Mouse (Mus musculus): ENCODE measurements around the gene Gm28053.

The Gm28053 gene

GRCm38 (mm10) chr6:48692962-48693361, 25.4 kb upstream of the Gm28053 start:
- DNase-seq (ENCODE audit: low spot score), result no peak

DNA sequence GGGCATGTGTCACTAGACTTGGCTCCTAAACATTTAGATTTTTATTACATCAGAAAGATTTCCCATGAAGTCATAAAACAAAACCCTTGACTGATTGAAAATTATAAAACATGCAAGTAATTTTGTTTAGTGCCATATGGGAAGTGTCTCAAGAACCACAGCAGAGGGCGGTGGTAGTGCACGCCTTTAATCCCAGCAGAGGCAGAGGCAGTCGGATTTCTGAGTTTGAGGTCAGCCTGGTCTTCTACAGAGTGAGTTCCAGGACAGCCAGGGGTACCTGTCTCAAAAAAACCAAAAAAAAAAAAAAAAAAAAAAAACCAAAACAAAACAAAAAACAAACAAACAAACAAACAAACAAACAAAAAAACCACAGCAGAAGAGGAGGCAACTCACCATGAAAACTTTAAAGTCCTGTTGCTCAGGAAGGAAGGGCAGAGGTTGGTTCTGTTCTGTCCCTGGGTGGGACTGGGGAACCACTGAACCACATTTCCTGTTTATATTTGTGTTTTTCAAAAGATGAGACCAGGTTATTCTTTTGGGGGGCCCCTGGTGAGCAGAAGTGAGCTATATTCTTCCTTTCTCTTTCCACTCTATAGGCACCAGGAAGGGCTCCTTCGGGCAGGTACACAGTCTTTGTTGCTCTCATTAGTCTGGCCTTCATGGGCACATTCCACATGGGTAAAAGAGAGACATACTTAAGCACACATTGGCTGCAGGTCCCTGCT, 21.4 kb upstream of the Gm28053 start:
- no peak for DNase-seq (ENCODE audit: low spot score)

- no peak for DNase-seq (ENCODE audit: low spot score)
Observed at GRCm38 (mm10) chr6:48697555-48697930, 20.9 kb upstream of the Gm28053 start.

DNA sequence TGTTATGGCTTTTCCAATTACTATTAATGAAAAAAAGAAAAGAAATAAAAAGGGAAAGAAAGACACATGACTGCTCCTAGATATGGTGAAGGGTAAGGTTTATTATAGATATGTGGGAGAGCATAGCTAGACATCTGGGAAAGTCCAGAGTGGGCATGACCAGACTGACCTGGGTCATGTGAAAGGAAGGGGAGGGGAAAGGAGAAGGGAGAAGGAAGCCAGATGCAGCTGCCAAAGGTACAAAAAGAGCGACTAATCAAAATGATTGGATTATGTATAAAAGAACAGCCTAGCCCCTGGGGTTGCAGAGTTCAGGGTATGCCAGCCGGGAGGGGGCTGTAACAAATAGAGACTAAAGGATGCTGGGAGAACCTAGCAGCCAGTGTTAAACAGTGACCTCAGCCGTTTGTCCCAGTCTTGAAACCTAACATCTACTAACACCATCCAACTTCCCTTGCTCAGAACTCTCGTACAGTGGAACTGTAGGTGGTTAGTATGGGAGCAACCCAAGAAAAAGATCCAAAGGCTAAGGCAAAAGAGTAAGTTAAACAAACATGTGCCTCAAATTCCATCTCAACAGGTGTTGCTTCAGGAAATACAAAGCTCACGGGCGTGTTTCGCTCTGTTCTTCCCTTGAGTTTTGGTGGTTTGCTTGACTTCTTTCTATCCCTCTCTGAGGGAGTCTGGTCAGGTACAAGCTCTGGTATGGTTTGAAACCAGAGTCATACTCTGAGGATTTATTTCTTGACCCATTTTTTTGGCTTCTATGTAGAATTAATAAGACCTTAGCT, 20.1 kb upstream of the Gm28053 start:
- no peak for DNase-seq (ENCODE audit: low spot score)

- no peak for DNase-seq (ENCODE audit: low spot score)
Observed at GRCm38 (mm10) chr6:48698888-48699287, 19.5 kb upstream of the Gm28053 start.

GRCm38 (mm10) chr6:48700251-48701075, 17.9 kb upstream of the Gm28053 start:
- DNase-seq (ENCODE audit: low spot score), result no peak

DNA sequence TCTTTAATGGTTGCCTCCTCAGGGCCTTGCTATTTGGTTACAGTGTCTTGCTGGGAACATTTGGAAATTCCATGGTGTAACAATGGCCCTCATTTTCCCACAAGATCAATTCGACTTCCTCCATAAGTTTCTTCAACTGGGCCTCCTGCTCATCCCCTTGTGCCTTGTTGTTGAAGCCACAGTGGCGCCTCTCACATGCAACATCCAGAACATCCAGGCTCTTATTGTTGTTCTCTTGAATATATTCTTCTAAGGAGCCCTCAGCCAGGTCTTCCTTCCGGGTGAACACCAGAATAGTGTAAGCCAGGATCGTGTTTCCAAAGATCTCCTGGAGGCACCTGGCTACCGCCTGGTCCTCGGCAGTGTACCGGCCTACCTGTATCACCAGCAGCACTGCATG, 16.3 kb upstream of the Gm28053 start:
- DNase-seq (ENCODE audit: low spot score), result no peak

- DNase-seq (ENCODE audit: low spot score), result no peak
Observed at GRCm38 (mm10) chr6:48702601-48703000, 15.8 kb upstream of the Gm28053 start.

DNA sequence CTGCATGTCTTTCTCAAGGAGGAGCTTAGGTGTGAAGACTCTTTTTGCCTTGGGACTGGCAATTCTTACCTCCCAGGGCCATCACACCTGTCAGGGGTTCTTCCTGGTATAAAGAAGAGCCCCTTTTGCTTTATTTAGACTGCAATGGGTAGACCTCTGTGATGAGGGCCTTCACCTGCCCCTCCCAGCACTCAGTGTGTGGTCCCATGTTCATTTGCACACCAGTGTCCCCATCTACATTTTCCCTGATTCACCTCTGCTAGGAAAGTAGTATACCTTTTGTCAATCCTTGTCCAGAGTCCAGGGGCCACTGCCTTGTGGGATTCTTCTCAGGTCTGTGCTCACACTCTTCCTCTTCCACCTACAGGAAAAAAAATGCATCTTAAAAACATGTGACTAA, 14.3 kb upstream of the Gm28053 start:
- no peak for DNase-seq (ENCODE audit: low spot score)

- no peak for DNase-seq (ENCODE audit: low spot score)
Observed at GRCm38 (mm10) chr6:48706130-48706529, 12.3 kb upstream of the Gm28053 start.

GRCm38 (mm10) chr6:48720326-48720725, 1.9 kb downstream of the Gm28053 start:
- DNase-seq (ENCODE audit: low spot score), result no peak

DNA sequence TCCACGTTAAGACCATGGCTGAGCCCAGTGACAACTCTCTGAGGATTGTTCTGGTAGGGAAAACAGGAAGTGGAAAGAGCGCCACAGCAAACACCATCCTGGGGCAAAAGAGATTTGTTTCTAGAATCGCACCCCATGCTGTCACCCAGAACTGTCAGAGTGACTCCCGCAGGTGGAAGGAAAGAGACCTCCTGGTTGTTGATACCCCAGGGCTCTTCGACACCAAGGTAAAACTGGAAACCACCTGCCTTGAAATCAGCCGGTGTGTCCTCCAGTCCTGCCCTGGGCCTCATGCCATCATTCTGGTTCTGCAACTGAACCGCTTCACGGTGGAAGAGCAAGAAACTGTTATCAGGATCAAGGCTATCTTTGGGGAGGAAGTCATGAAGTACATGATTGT, 5.1 kb downstream of the Gm28053 start:
- DNase-seq (ENCODE audit: low spot score), result no peak

DNA sequence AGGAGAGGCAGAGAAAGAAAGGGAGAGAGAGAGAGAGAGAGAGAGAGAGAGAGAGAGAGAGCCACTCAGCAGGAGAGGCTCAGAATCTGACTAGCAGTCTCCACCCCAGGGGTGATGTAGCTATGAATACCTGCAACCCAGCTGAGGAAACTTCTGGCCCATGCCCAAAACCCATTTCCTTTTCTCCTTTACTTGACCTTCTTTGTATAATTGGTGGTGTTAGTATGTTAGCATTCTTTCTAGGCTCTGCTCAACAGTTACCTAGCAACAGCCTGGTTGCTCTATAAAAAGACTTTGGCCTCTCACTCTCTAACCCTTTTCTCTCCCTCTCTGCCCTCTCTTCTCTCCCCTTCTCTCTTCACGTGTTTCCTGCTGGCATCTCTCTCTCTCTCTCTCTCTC, 7.1 kb downstream of the Gm28053 start:
- no peak for DNase-seq (ENCODE audit: low spot score)

DNA sequence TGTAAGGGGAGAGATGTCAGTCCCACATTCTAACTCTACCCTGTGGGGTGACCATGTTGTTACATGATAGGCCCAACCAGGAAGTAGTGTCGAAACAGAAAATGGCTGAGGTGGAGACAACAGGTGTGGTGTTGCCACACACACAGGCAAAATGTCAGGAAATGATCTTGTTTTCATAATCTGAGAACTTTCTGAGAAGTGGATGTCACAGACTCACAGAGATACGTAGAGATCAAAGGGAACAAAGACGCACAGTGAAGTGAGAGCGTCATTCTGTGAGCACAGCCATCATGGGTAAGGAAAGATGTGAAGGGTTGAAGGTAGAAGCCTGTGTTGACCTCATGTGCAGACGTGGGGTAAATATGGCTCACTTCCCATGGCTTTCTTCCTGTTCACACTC, 9.4 kb downstream of the Gm28053 start:
- DNase-seq (ENCODE audit: low spot score), result no peak

- no peak for DNase-seq (ENCODE audit: low spot score)
Observed at GRCm38 (mm10) chr6:48732864-48733304, 14.5 kb downstream of the Gm28053 start.

- no peak for DNase-seq (ENCODE audit: low spot score)
Observed at GRCm38 (mm10) chr6:48733660-48734059, 15.3 kb downstream of the Gm28053 start.

- no peak for DNase-seq (ENCODE audit: low spot score)
Observed at GRCm38 (mm10) chr6:48737053-48737452, 18.6 kb downstream of the Gm28053 start.

DNA sequence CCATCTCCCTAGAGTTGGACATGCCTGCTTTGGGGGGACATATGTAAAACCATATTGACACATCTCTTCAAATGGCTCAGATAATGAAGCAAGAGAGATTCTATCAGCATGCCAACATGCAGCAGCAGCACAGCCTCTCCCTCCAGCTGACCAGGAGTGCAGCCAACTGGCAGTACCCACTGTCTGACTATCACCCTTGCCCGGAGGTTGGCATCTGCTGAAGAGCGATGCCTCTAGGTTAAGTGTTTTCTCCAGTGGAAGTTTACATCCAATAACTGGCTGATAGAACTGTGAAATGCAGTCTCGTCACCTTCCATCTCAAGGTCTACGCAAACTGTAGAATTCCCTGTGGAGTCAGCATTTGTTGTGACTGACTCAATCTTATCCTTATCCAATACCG, 19.3 kb downstream of the Gm28053 start:
- DNase-seq (ENCODE audit: low spot score), result no peak

GRCm38 (mm10) chr6:48738961-48739779, 20.8 kb downstream of the Gm28053 start, which contains the start of gene Gimap1:
Gimap1 (plus strand) TSS chr6:48739054.
- DNase-seq (ENCODE audit: low spot score), result no peak

DNA sequence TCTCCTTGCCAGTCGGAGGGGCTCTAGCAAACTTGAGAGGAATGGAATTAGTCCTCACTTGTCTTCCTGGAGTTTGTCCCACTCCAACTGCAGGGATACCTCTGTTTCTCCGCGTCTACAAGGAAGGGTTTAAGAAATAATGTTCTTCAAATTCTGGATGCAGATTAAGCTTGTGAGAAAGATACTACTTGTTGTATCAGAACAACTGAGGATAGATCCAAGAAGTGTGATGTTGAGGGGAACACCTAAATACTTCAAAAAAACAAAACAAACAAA, 21.3 kb downstream of the Gm28053 start:
- DNase-seq (ENCODE audit: low spot score), result no peak

DNA sequence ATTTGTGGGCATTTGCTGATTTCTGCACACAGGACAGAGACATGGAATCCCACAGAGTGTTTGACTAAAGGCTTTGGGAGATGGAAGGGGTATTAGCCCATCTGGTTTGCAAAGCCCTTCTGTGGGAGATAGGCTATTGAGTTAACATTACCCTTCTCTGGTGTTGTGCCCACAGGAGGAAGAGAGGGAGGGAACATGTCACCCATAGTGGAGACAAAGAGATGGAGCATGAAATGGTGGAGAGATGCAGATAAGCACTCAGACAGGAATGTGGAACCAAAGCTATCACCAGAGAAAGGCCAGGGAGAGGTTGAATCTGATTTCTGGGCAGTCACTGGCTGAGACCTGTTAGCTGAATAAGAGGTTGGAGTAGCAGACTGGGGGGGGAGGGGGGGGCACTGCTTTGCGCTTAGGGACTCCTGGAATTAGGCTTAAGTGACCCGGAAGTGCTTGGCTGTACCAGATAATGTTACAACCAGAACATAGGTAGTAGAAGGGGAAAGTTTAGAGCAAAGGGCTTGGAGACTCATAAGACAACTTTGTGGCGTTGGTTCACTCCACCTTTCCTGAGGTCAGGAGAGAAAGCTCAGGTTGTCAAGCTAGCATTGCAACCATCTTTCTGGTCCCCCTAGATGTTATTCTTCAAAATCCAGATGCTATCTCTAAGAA, 22.2 kb downstream of the Gm28053 start:
- no peak for DNase-seq (ENCODE audit: low spot score)

Measured in urinary bladder, postnatal 10 days (tissue).